Mouse (Mus musculus) heart, postnatal 0 days (tissue): ENCODE measurements at regions not wholly inside any gene's neighbourhood (a gene's known extent, or its start where the extent isn't known, plus 50 kb on each side); places are given as distances from the start of the nearest gene placed in this dataset.

Source experiments
- ATAC-seq: fragments of 200-750 bp; cut with Nextera tagmentation; 2 replicates; pipeline ENCODE4 v1.8.0; 2017; ENCODE audit warnings: low read depth, moderate number of reproducible peaks, moderate library complexity; ENCODE audit not compliant: insufficient read depth
- DNase-seq: peaks from one replicate; pipeline ENCODE4 v3.0.0-alpha.2; 2016; ENCODE audit warnings: low spot score
- H3K27ac ChIP-seq: fragments of 300-500 bp; sonication (generic); 2 replicates; pipeline ENCODE4 v1.5.1; 2014; ENCODE audit warnings: low read depth, mild to moderate bottlenecking
- H3K27me3 ChIP-seq: fragments of 300-500 bp; sonication (generic); 2 replicates; pipeline ENCODE4 v1.6.1; 2014; ENCODE audit warnings: low read length, mixed read lengths; ENCODE audit not compliant: control insufficient read depth, insufficient read depth
- H3K36me3 ChIP-seq: fragments of 300-500 bp; sonication (generic); replicated peaks from 2 replicates; pipeline ENCODE4 v1.6.1; 2014; ENCODE audit warnings: low read length, mixed read lengths; ENCODE audit not compliant: control insufficient read depth, insufficient read depth
- H3K4me1 ChIP-seq: fragments of 300-500 bp; sonication (generic); 2 replicates; pipeline ENCODE4 v1.6.1; 2014; ENCODE audit warnings: antibody characterized with exemption; ENCODE audit not compliant: control insufficient read depth, insufficient read depth
- H3K4me2 ChIP-seq: fragments of 300-500 bp; sonication (generic); 2 replicates; pipeline ENCODE4 v1.6.1; 2014; ENCODE audit warnings: low read depth, mild to moderate bottlenecking, low read length, moderate library complexity
- H3K4me3 ChIP-seq: fragments of 300-500 bp; sonication (generic); 2 replicates; pipeline ENCODE4 v1.5.1; 2014; ENCODE audit warnings: low read depth, low read length
- H3K9ac ChIP-seq: fragments of 300-500 bp; sonication (generic); replicated peaks from 2 replicates; pipeline ENCODE4 v1.6.1; 2014; ENCODE audit warnings: low read depth, low read length, mixed read lengths
- H3K9me3 ChIP-seq: fragments of 300-500 bp; sonication (generic); replicated peaks from 2 replicates; pipeline ENCODE4 v1.6.1; 2016; ENCODE audit warnings: low read length; ENCODE audit not compliant: control insufficient read depth
- CTCF ChIP-seq: IDR thresholded peaks from 2 replicates; pipeline ENCODE4 v1.5.1; 2016; ENCODE audit warnings: antibody characterized with exemption, control low read depth, low read depth
- EP300 ChIP-seq: IDR thresholded peaks from 2 replicates; pipeline ENCODE4 v1.6.1; 2016; ENCODE audit warnings: antibody characterized with exemption, low read depth
- WGBS: fragments of 180-500 bp; shearing (Covaris S2); extraction: QIAGEN DNeasy Blood & Tissue Kit; methylation state at CpG from one replicate; pipeline ENCODE4 v1.1.7; 2014; 5-methylcytosine and 5-hydroxymethylcytosine counted together

GRCm38 (mm10) chr5:101323041-101323950, 341.5 kb downstream of the Nkx6-1 start:
- Histone ChIP-seq H3K9ac (no peak overlapping the region), H3K36me3 (no peaks in the 10 kb centered on the region), H3K27ac (no peak overlapping the region), H3K9me3 (no peaks in the 10 kb centered on the region), H3K27me3 (no peaks in the 10 kb centered on the region), H3K4me2 (no peak overlapping the region), H3K4me1 (no peaks in the 10 kb centered on the region), H3K4me3 (no peak overlapping the region)
- no peak for TF ChIP-seq EP300
- 23% methylated on average over 20 of the region's 20 CpGs for WGBS
- no peak for ATAC-seq
- DNase-seq: no peak

DNA sequence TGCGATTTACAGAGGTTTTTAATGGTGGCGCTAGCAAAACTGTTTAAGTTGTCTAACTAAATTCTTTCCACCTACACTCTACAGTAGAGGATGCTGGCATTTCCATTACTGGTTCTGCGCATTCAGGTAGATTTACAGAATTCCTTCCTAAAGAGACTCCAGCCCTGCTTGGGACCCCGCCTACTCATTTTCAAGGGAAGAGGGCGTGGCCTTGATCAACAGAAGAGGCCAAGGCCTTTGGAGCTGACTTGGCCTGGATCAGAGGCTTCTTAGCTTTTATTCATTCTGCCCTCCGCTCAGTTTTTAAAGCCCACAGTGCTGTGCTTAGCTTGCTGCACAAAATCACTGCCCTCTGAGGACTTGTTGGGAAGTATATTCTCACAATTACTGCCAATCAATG, 364.8 kb downstream of the Nkx6-1 start:
- H3K4me2 ChIP-seq: no peak overlapping the region
- H3K4me3 ChIP-seq: no peak overlapping the region
- no peak for ATAC-seq
- H3K9ac ChIP-seq: no peak overlapping the region
- no peak for TF ChIP-seq EP300
- no peak for TF ChIP-seq CTCF
- no peaks in the 10 kb centered on the region for H3K36me3 ChIP-seq
- DNase-seq: no peak
- no peaks in the 10 kb centered on the region for H3K4me1 ChIP-seq
- no peak overlapping the region for H3K27ac ChIP-seq
- H3K9me3 ChIP-seq: no peaks in the 10 kb centered on the region
- 78% methylated on average over 6 of the region's 6 CpGs for WGBS
- no peaks in the 10 kb centered on the region for H3K27me3 ChIP-seq

DNA sequence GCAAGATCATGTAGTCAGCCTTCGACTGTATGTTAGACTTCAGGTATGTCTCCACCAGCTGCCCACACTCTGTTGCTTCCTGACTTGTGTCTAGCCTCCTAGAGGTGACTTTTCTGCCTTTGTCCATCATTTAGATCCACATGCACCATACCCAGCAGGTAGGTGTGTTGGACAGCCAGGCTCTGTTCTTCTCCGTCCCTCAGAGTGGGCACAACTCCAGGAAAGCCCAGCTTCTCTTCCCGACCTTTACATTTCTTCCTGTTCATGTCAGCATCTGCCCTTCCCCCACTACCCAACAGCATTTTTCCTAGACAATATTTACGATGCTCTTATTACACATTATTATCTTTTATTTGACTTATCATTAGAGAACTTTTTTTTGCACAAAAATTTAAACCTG, 366.4 kb downstream of the Nkx6-1 start:
- no peak for ATAC-seq

DNA sequence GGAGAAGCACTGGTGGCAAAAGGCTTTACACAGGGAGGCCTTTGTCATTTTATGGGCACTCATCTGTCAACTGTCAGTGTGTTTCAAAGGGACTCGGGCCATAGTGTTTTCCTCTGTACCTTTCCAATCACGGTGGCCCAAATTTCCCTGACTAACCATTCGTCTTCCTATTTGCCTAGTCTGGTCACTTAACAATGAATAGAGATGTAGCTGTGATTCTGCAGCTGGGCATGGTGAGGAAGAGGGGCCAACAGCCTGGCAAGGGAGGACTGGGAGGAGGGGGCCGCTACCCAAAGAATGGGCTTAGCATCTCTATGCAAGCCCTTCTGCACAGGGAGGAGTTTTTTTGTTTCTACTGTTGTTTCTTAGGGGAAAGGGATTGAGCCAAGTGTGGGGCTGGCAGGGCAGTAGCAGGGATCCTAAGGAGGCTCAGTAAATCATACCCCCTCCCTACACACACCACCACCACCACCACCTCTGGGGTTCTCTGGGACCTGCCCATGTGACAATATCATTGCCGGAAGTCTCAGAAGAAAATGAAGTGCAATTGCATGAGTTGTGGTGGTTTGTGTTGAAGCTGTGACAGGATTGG, 367.2 kb downstream of the Nkx6-1 start:
- Histone ChIP-seq H3K4me3 (no peak overlapping the region), H3K27me3 (no peaks in the 10 kb centered on the region), H3K4me1 (no peaks in the 10 kb centered on the region), H3K36me3 (no peaks in the 10 kb centered on the region), H3K9ac (no peak overlapping the region), H3K9me3 (no peaks in the 10 kb centered on the region), H3K4me2 (no peak overlapping the region), H3K27ac (no peak overlapping the region)
- no peak for ATAC-seq
- DNase-seq: no peak
- TF ChIP-seq EP300 (no peak), CTCF (no peak)
- 75% methylated on average over 5 of the region's 5 CpGs for WGBS

More for the DNA sequence above, 366.4 kb downstream of the Nkx6-1 start:
- Histone ChIP-seq H3K4me2 (no peak overlapping the region), H3K9ac (no peak overlapping the region), H3K9me3 (no peaks in the 10 kb centered on the region), H3K36me3 (no peaks in the 10 kb centered on the region), H3K27ac (no peak overlapping the region), H3K27me3 (no peaks in the 10 kb centered on the region), H3K4me3 (no peak overlapping the region), H3K4me1 (no peaks in the 10 kb centered on the region)
- TF ChIP-seq CTCF (no peak), EP300 (no peak)
- WGBS: 55% methylated on average over 4 of the region's 4 CpGs
- no peak for DNase-seq

GRCm38 (mm10) chr5:101295941-101296340, 368.9 kb downstream of the Nkx6-1 start:
- no peaks in the 10 kb centered on the region for H3K9me3 ChIP-seq
- H3K9ac ChIP-seq: no peak overlapping the region
- ATAC-seq (no peak), DNase-seq (peak; percentile 15)
- WGBS: 61% methylated on average over 7 of the region's 7 CpGs
- no peak overlapping the region for H3K4me3 ChIP-seq
- TF ChIP-seq EP300: no peak
- TF ChIP-seq CTCF: no peak
- no peaks in the 10 kb centered on the region for H3K27me3 ChIP-seq
- H3K4me2 ChIP-seq: no peak overlapping the region
- H3K27ac ChIP-seq: no peak overlapping the region
- H3K4me1 ChIP-seq: no peaks in the 10 kb centered on the region
- no peaks in the 10 kb centered on the region for H3K36me3 ChIP-seq

DNA sequence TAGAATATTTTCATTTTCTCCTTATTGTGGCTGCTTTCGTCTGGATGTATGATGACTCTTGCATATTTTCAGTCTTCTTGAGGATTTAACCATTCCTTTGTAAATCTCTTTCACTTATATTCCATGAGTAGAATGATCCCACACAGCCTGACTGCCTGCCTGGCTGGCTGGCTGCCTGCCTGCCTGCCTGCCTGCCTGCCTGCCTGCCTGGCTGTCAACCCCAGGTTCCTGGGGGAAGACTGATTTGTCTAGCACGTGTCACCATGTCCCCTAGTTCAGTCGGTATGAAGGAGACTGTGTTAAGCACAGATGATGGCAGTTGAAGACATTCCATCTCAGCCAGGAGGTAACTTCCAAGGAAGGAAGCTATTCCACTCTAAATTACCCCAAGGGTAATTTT, 370.8 kb downstream of the Nkx6-1 start:
- Histone ChIP-seq H3K27me3 (no peaks in the 10 kb centered on the region), H3K4me3 (no peak overlapping the region), H3K4me1 (no peaks in the 10 kb centered on the region), H3K27ac (no peak overlapping the region), H3K36me3 (no peaks in the 10 kb centered on the region), H3K9me3 (no peaks in the 10 kb centered on the region), H3K4me2 (no peak overlapping the region), H3K9ac (no peak overlapping the region)
- DNase-seq (no peak), ATAC-seq (no peak)
- WGBS: 45% methylated on average over 3 of the region's 3 CpGs
- no peak for TF ChIP-seq CTCF
- no peak for TF ChIP-seq EP300
